Comparison of ENCODE assay signal across 10 mouse cellular contexts in genomic region chr9:44875476-44875875, GRCm38 (mm10). TPM values are rescaled to one million over a fixed set of nuclear protein-coding genes. Genes with fewer than 3 reads are reported as not detected.
DNase-seq lines count a peak whose midpoint lies in the region; ATAC-seq lines count a peak whose summit lies in the region.
"Had no signal": no experiment of that assay in that cellular context is flagged by ENCODE, and none has a peak within 500 bp of the region (broad histone marks: within the 10 kb centered on the region; RNA-seq: fewer than 3 reads in every experiment).

No protein-coding gene starts in this region.

- no peaks in the 10 kb centered on the region for H3K27me3 ChIP-seq in hindbrain, embryonic 13.5 days
- H3K27me3 ChIP-seq in hindbrain, embryonic 10.5 days (ENCODE audit: insufficient read depth, poor library complexity, severe bottlenecking) = no peaks in the 10 kb centered on the region

- H3K4me1 ChIP-seq in hindbrain, embryonic 13.5 days (replicated peaks) = peaks cover 81% of the 10 kb centered on the region
- peaks cover 54% of the 10 kb centered on the region for H3K4me1 ChIP-seq in hindbrain, embryonic 10.5 days (replicated peaks)

- 0 out of 2 replicates have a peak, but pooled peaks cover 7% of the 10 kb centered on the region for H3K36me3 ChIP-seq in hindbrain, embryonic 13.5 days
- peaks cover 40% of the 10 kb centered on the region for H3K36me3 ChIP-seq in hindbrain, embryonic 10.5 days

- H3K27ac ChIP-seq in hindbrain, embryonic 13.5 days = 0 out of 2 replicates have a peak overlapping the region, but pooled peaks have one; percentile 24
- H3K27ac ChIP-seq in hindbrain, embryonic 10.5 days = no peak overlapping the region

- no peaks in the 10 kb centered on the region for H3K9me3 ChIP-seq in hindbrain, embryonic 13.5 days
- no peaks in the 10 kb centered on the region for H3K9me3 ChIP-seq in hindbrain, embryonic 10.5 days

- no peak for ATAC-seq in hindbrain, embryonic 13.5 days (ENCODE audit: low FRiP score)

- no peak overlapping the region for H3K4me3 ChIP-seq in hindbrain, embryonic 13.5 days
- no peak overlapping the region; the same call in 1 of the 2 replicates for H3K4me3 ChIP-seq in hindbrain, embryonic 10.5 days

- WGBS in hindbrain, embryonic 13.5 days = 52% methylated on average over 7 of the region's 7 CpGs
- 58% methylated on average over 7 of the region's 7 CpGs for WGBS in hindbrain, embryonic 10.5 days

- H3K4me2 ChIP-seq in hindbrain, embryonic 13.5 days = no peak overlapping the region
- H3K4me2 ChIP-seq: lung, embryonic 14.5 days had no signal

- DNase-seq in hindbrain, embryonic 10.5 days (ENCODE audit: low spot score) = no peak
- DNase-seq in thymus, postnatal 4 days = peak; percentile 16
- no peak for DNase-seq in thymus, postnatal 10 days (ENCODE audit: low spot score in 2 of 2)
- peak; percentile 29 for DNase-seq in kidney, adult 9 months
- DNase-seq in telencephalon, adult 2 months (ENCODE audit: low read depth, low spot score) = peak; percentile 41
- no peak for DNase-seq in cerebellum, adult 11-12 months
- DNase-seq in cerebellum, postnatal 36 days = no peak
- DNase-seq: cerebellum, adult 18-20 months; lung, embryonic 14.5 days had no signal

- H3K9ac ChIP-seq in hindbrain, embryonic 13.5 days = peak overlapping the region; percentile 30; the same call in 1 of the 2 replicates
- H3K9ac ChIP-seq: lung, embryonic 14.5 days had no signal

RNA-seq across cellular contexts. Expression of gene Kmt2a, which starts 5.6 kb away (rescaled TPM):
- 15.8 and 20.6 TPM in 2 replicates for polyA plus RNA-seq in hindbrain, embryonic 13.5 days (2015; fragmentation: Nextera tagmentation; extraction: Ambion mirVana)
- polyA plus RNA-seq in hindbrain, embryonic 10.5 days (2016; fragmentation: Nextera tagmentation; extraction: Ambion mirVana) = 11.8 and 18.2 TPM in 2 replicates

RNA-seq across cellular contexts. Expression of gene Atp5l, which starts 45.1 kb away (rescaled TPM):
- 795 and 863 TPM in 2 replicates for polyA plus RNA-seq in hindbrain, embryonic 13.5 days (2015; fragmentation: Nextera tagmentation; extraction: Ambion mirVana)
- 599 and 650 TPM in 2 replicates for polyA plus RNA-seq in hindbrain, embryonic 10.5 days (2016; fragmentation: Nextera tagmentation; extraction: Ambion mirVana)

Comparison
In these comparisons a context has a peak if more than half of its experiments do, and no peak if none do; other contexts are left out.
1. DNase-seq: peak in thymus, postnatal 4 days (single experiment), kidney, adult 9 months (single experiment) and telencephalon, adult 2 months (single experiment); none in hindbrain, embryonic 10.5 days (single experiment), thymus, postnatal 10 days (0 of 2), cerebellum, adult 11-12 months (single experiment) and cerebellum, postnatal 36 days (0 of 2).